Mouse (Mus musculus): Measurements from ENCODE around the gene Tmem186. TPM values are rescaled to one million over a fixed set of nuclear protein-coding genes. Genes with fewer than 3 reads are reported as not detected.

Gene Tmem186
- total RNA-seq, 1 experiment from 2014 or later = 20.9 TPM

- no peak for ATAC-seq (replicated peaks in 1 of 2; ENCODE audit: insufficient read depth in 1 of 2, low FRiP score in 2 of 2, low TSS enrichment in 1 of 2, low read depth in 1 of 2, poor library complexity in 2 of 2, severe bottlenecking in 2 of 2)
These were observed 2.1 kb upstream of the Tmem186 start for GRCm38 (mm10) chr16:8639466-8640191.

GRCm38 (mm10) chr16:8638131-8638530 lies 619 bp upstream of the Tmem186 start:
- no peak for ATAC-seq (replicated peaks in 1 of 2; ENCODE audit: insufficient read depth in 1 of 2, low FRiP score in 2 of 2, low TSS enrichment in 1 of 2, low read depth in 1 of 2, poor library complexity in 2 of 2, severe bottlenecking in 2 of 2)

- ATAC-seq (replicated peaks in 1 of 2; ENCODE audit: insufficient read depth in 1 of 2, low FRiP score in 2 of 2, low TSS enrichment in 1 of 2, low read depth in 1 of 2, poor library complexity in 2 of 2, severe bottlenecking in 2 of 2) = peak; percentile 30 to 41
These were observed 670 bp downstream of the Tmem186 start for GRCm38 (mm10) chr16:8636867-8637216.

- ATAC-seq (replicated peaks in 1 of 2; ENCODE audit: insufficient read depth in 1 of 2, low FRiP score in 2 of 2, low TSS enrichment in 1 of 2, low read depth in 1 of 2, poor library complexity in 2 of 2, severe bottlenecking in 2 of 2) = peak; percentile 52 to 62; a peak in 3 of 4 replicates
These were observed 6.1 kb downstream of the Tmem186 start for GRCm38 (mm10) chr16:8631428-8631827.

GRCm38 (mm10) chr16:8630419-8630818 lies 7.1 kb downstream of the Tmem186 start:
- no peak for ATAC-seq (replicated peaks in 1 of 2; ENCODE audit: insufficient read depth in 1 of 2, low FRiP score in 2 of 2, low TSS enrichment in 1 of 2, low read depth in 1 of 2, poor library complexity in 2 of 2, severe bottlenecking in 2 of 2)

- ATAC-seq (replicated peaks in 1 of 2; ENCODE audit: insufficient read depth in 1 of 2, low FRiP score in 2 of 2, low TSS enrichment in 1 of 2, low read depth in 1 of 2, poor library complexity in 2 of 2, severe bottlenecking in 2 of 2) = no peak
These were observed 17.0 kb downstream of the Tmem186 start for GRCm38 (mm10) chr16:8620315-8621115.

- ATAC-seq (replicated peaks in 1 of 2; ENCODE audit: insufficient read depth in 1 of 2, low FRiP score in 2 of 2, low TSS enrichment in 1 of 2, low read depth in 1 of 2, poor library complexity in 2 of 2, severe bottlenecking in 2 of 2) = no peak
These were observed 17.7 kb downstream of the Tmem186 start for GRCm38 (mm10) chr16:8619659-8620314.

GRCm38 (mm10) chr16:8613447-8613846 lies 24.1 kb downstream of the Tmem186 start:
- ATAC-seq (replicated peaks in 1 of 2; ENCODE audit: insufficient read depth in 1 of 2, low FRiP score in 2 of 2, low TSS enrichment in 1 of 2, low read depth in 1 of 2, poor library complexity in 2 of 2, severe bottlenecking in 2 of 2) = no peak

GRCm38 (mm10) chr16:8613039-8613438 lies 24.5 kb downstream of the Tmem186 start:
- no peak for ATAC-seq (replicated peaks in 1 of 2; ENCODE audit: insufficient read depth in 1 of 2, low FRiP score in 2 of 2, low TSS enrichment in 1 of 2, low read depth in 1 of 2, poor library complexity in 2 of 2, severe bottlenecking in 2 of 2)

- ATAC-seq (replicated peaks in 1 of 2; ENCODE audit: insufficient read depth in 1 of 2, low FRiP score in 2 of 2, low TSS enrichment in 1 of 2, low read depth in 1 of 2, poor library complexity in 2 of 2, severe bottlenecking in 2 of 2) = peak in 1 of 2 experiments; percentile 53; a peak in 1 of 4 replicates
These were observed 25.1 kb downstream of the Tmem186 start for GRCm38 (mm10) chr16:8612214-8613005.

- ATAC-seq (replicated peaks in 1 of 2; ENCODE audit: insufficient read depth in 1 of 2, low FRiP score in 2 of 2, low TSS enrichment in 1 of 2, low read depth in 1 of 2, poor library complexity in 2 of 2, severe bottlenecking in 2 of 2) = no peak
These were observed 27.1 kb downstream of the Tmem186 start for GRCm38 (mm10) chr16:8610397-8610796.

- peak in 1 of 2 experiments; percentile 17; a peak in 1 of 4 replicates for ATAC-seq (replicated peaks in 1 of 2; ENCODE audit: insufficient read depth in 1 of 2, low FRiP score in 2 of 2, low TSS enrichment in 1 of 2, low read depth in 1 of 2, poor library complexity in 2 of 2, severe bottlenecking in 2 of 2)
These were observed 33.7 kb downstream of the Tmem186 start for GRCm38 (mm10) chr16:8603789-8604188.

GRCm38 (mm10) chr16:8597516-8597915 lies 40.0 kb downstream of the Tmem186 start:
- no peak for ATAC-seq (replicated peaks in 1 of 2; ENCODE audit: insufficient read depth in 1 of 2, low FRiP score in 2 of 2, low TSS enrichment in 1 of 2, low read depth in 1 of 2, poor library complexity in 2 of 2, severe bottlenecking in 2 of 2)

GRCm38 (mm10) chr16:8596336-8596735 lies 41.2 kb downstream of the Tmem186 start:
- no peak for ATAC-seq (replicated peaks in 1 of 2; ENCODE audit: insufficient read depth in 1 of 2, low FRiP score in 2 of 2, low TSS enrichment in 1 of 2, low read depth in 1 of 2, poor library complexity in 2 of 2, severe bottlenecking in 2 of 2)

- ATAC-seq (replicated peaks in 1 of 2; ENCODE audit: insufficient read depth in 1 of 2, low FRiP score in 2 of 2, low TSS enrichment in 1 of 2, low read depth in 1 of 2, poor library complexity in 2 of 2, severe bottlenecking in 2 of 2) = no peak
These were observed 42.1 kb downstream of the Tmem186 start for GRCm38 (mm10) chr16:8595411-8595810.

- no peak for ATAC-seq (replicated peaks in 1 of 2; ENCODE audit: insufficient read depth in 1 of 2, low FRiP score in 2 of 2, low TSS enrichment in 1 of 2, low read depth in 1 of 2, poor library complexity in 2 of 2, severe bottlenecking in 2 of 2)
These were observed 52.5 kb downstream of the Tmem186 start for GRCm38 (mm10) chr16:8585056-8585455.

- no peak for ATAC-seq (replicated peaks in 1 of 2; ENCODE audit: insufficient read depth in 1 of 2, low FRiP score in 2 of 2, low TSS enrichment in 1 of 2, low read depth in 1 of 2, poor library complexity in 2 of 2, severe bottlenecking in 2 of 2)
These were observed 53.3 kb downstream of the Tmem186 start for GRCm38 (mm10) chr16:8584248-8584647.

Measured in hematopoietic stem cell, adult 5-6 weeks (primary cell).